Mouse (Mus musculus) liver, embryonic 15.5 days (tissue): Measurements from ENCODE around the gene Syne1. TPM values are rescaled to one million over a fixed set of nuclear protein-coding genes. Genes with fewer than 3 reads are reported as not detected.

ENCODE experiments used
- ATAC-seq: fragments of 200-750 bp; cut with Nextera tagmentation; 2 replicates; pipeline ENCODE4 v1.8.0; 2017; ENCODE audit warnings: moderate number of reproducible peaks, mild to moderate bottlenecking, moderate library complexity; ENCODE audit not compliant: insufficient read depth
- H3K27ac ChIP-seq: fragments of 300-500 bp; sonication (generic); replicated peaks from 2 replicates; pipeline ENCODE4 v1.5.1; 2015; ENCODE audit warnings: mild to moderate bottlenecking, inconsistent platforms
- H3K27me3 ChIP-seq: fragments of 300-500 bp; sonication (generic); 2 replicates; pipeline ENCODE4 v1.6.1; 2015; ENCODE audit warnings: mild to moderate bottlenecking, inconsistent platforms
- H3K36me3 ChIP-seq: fragments of 300-500 bp; sonication (generic); replicated peaks from 2 replicates; pipeline ENCODE4 v1.6.1; 2015; ENCODE audit warnings: moderate library complexity, mild to moderate bottlenecking, inconsistent platforms
- H3K4me1 ChIP-seq: fragments of 300-500 bp; sonication (generic); replicated peaks from 2 replicates; pipeline ENCODE4 v1.6.1; 2015; ENCODE audit warnings: inconsistent platforms
- H3K4me2 ChIP-seq: fragments of 300-500 bp; sonication (generic); 2 replicates; pipeline ENCODE4 v1.6.1; 2015; ENCODE audit warnings: moderate library complexity, mild to moderate bottlenecking, inconsistent platforms
- H3K4me3 ChIP-seq: fragments of 300-500 bp; sonication (generic); replicated peaks from 2 replicates; pipeline ENCODE4 v1.5.1; 2015; ENCODE audit warnings: mild to moderate bottlenecking, inconsistent platforms
- H3K9ac ChIP-seq: fragments of 300-500 bp; sonication (generic); 2 replicates; pipeline ENCODE4 v1.6.1; 2015; ENCODE audit warnings: moderate library complexity, mild to moderate bottlenecking, inconsistent platforms
- H3K9me3 ChIP-seq: fragments of 300-500 bp; sonication (generic); replicated peaks from 2 replicates; pipeline ENCODE4 v1.6.1; 2016; ENCODE audit warnings: inconsistent platforms
- WGBS: fragments of 180-500 bp; shearing (Covaris S2); methylation state at CpG from one replicate; pipeline ENCODE4 v1.1.7; 2015; ENCODE audit warnings: mixed read lengths; ENCODE audit not compliant: insufficient replicate concordance; 5-methylcytosine and 5-hydroxymethylcytosine counted together
- polyA plus RNA-seq: library from polyadenylated mRNA; unstranded; fragments of >200 nt; fragmentation: Nextera tagmentation; extraction: Ambion mirVana; gene quantifications from 2 replicates; pipeline ENCODE4 v1.2.1, GENCODE M21; 2015

Syne1 gene
- polyA plus RNA-seq, 1 experiment from 2014 or later, result 4.4 TPM

DNA sequence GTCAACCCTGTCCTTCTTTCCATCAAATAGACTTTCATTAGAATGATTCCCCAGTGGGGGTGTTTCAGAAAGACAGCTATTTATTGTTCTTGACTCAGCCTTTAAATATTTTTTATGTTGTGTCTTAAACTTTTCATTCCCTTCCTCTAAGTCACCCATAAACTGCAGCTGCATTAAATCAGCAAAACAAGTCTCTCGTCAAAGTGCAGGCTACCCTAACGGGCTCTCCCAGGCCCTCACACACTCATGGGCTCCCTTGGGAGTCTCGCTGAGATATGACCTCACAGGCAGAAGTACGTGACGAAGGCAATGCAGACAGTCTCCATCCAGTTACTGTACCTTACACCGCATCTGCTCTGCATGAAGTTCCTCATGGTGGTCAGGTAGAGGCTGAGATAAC lies 465.0 kb downstream of the Syne1 start:
- Histone ChIP-seq H3K27ac (no peak overlapping the region), H3K27me3 (no peaks in the 10 kb centered on the region), H3K36me3 (peaks cover 3% of the 10 kb centered on the region), H3K9me3 (no peaks in the 10 kb centered on the region), H3K4me2 (no peak overlapping the region), H3K4me1 (no peaks in the 10 kb centered on the region), H3K9ac (no peak overlapping the region), H3K4me3 (no peak overlapping the region)
- WGBS, result 75% methylated on average over 6 of the region's 6 CpGs
- no peak for ATAC-seq

DNA sequence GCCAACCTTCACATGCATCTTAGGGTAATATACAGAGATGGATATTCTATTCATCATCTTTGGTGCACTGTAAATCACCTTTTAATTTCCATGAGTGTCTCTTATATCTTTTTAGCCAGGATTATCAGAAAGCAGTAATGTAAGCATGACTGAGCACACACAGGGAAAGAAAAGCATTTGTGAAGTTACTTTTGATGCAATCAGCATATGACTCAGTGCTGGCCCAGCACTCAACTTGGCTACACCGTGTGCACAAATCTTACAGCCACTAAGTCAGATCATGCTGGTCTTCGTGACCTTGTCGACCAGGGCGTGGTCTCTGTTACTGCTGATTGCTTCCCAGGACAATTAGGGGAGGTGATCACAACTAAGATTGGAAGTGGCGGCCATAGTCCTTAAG lies 465.5 kb downstream of the Syne1 start:
- 68% methylated on average over 5 of the region's 5 CpGs for WGBS
- H3K9ac ChIP-seq, result no peak overlapping the region
- H3K9me3 ChIP-seq, result no peaks in the 10 kb centered on the region
- ATAC-seq, result no peak
- H3K4me3 ChIP-seq, result no peak overlapping the region
- H3K36me3 ChIP-seq, result peaks cover 3% of the 10 kb centered on the region
- H3K4me1 ChIP-seq, result no peaks in the 10 kb centered on the region
- no peak overlapping the region for H3K27ac ChIP-seq
- no peaks in the 10 kb centered on the region for H3K27me3 ChIP-seq
- H3K4me2 ChIP-seq, result no peak overlapping the region

DNA sequence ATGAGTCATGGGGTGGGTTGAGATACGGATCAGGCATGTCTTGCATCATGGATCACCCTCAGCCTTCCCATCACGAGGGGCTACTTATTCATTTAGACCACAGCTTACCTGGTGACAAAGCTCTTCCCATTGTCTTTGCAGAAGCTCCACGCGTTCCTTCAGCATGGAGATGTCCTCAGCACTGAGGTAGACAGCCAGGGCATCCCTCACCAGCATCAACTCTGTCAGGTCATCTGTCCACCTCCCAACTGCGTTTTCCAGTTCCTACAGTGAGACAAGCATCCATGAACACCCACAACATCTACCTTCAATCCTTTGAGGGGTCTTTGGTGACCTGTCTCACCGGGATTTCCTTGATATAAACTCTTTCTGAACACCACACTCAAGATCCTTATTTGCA lies 467.6 kb downstream of the Syne1 start:
- ATAC-seq, result no peak
- 67% methylated on average over 6 of the region's 6 CpGs for WGBS
- Histone ChIP-seq H3K9me3 (no peaks in the 10 kb centered on the region), H3K4me3 (no peak overlapping the region), H3K9ac (no peak overlapping the region), H3K27me3 (no peaks in the 10 kb centered on the region), H3K4me2 (no peak overlapping the region), H3K36me3 (peaks cover 7% of the 10 kb centered on the region), H3K4me1 (no peaks in the 10 kb centered on the region), H3K27ac (no peak overlapping the region)

DNA sequence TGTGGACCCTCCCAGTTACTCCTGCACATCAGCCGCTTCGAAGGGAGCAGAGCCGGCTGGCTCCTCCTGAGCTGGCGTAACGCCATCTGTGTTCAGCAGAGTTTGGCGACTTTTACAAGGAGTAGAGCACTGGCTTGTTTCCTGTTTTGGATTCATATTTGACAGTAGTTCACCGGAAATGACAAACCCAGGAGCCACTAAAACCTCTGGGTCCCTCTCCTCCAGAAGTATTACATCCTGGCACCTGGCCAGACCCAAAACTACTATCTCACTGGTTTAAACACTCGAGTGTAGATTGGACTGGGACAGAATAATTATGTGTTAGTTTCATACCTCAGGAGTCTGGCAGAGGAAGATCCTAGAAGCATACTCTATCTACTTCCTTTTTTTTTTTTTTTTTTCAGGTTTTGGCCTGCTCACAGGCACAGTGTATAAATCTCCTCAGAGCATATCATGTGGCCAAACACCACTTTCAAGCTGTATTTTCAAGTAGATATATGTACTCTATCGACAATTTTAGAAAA lies 471.3 kb downstream of the Syne1 start:
- no peak overlapping the region for H3K4me3 ChIP-seq
- no peak for ATAC-seq
- no peaks in the 10 kb centered on the region for H3K27me3 ChIP-seq
- 48% methylated on average over 9 of the region's 9 CpGs for WGBS
- peaks cover 7% of the 10 kb centered on the region; the same call in 1 of the 2 replicates for H3K36me3 ChIP-seq
- no peak overlapping the region for H3K27ac ChIP-seq
- H3K9ac ChIP-seq, result no peak overlapping the region
- no peaks in the 10 kb centered on the region for H3K9me3 ChIP-seq
- H3K4me2 ChIP-seq, result no peak overlapping the region
- no peaks in the 10 kb centered on the region for H3K4me1 ChIP-seq

DNA sequence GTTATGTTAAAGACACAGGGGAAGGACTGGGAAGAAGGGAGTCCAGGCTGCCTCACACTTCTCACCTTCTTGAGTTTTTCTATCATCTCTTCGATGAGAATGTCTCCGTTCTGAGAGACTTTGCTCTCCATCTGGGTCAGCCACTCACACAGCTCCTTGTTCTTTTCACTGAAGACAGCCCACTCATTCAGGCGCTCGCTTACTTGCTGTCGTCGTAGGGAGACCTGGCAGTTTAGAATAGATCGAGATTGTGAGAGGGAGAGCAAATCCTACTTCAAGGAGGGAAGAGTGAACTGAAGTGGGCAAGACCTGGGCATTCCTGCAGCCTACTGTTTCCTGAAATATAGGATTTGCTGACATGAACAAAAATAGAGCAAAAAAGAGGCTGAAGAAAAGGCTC lies 475.6 kb downstream of the Syne1 start:
- no peak overlapping the region for H3K4me2 ChIP-seq
- H3K36me3 ChIP-seq, result 0 out of 2 replicates have a peak, but pooled peaks cover 22% of the 10 kb centered on the region
- 82% methylated on average over 7 of the region's 7 CpGs for WGBS
- H3K9me3 ChIP-seq, result no peaks in the 10 kb centered on the region
- H3K9ac ChIP-seq, result no peak overlapping the region
- H3K4me1 ChIP-seq, result no peaks in the 10 kb centered on the region
- no peak overlapping the region for H3K27ac ChIP-seq
- ATAC-seq, result no peak
- no peak overlapping the region for H3K4me3 ChIP-seq
- H3K27me3 ChIP-seq, result no peaks in the 10 kb centered on the region

DNA sequence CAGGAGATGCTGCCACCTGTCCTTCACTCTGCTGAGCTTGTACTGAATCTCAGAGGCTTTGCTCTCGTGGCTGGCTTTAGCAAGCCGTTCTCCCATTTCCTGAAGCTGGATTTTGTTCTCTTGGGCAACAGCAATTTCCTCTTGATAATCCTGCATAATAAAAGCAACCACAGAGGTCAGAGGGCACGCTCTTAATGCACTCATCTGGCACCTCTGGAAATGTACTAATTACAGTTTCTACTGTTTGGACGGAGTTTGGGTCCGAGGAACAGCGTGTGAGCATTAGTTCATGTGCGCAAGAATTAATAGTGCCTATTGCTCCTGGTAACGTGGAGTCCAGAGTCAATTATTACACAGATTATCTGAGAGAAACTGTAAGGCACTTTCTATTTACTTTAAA lies 479.2 kb downstream of the Syne1 start:
- Histone ChIP-seq H3K9ac (no peak overlapping the region), H3K9me3 (no peaks in the 10 kb centered on the region), H3K36me3 (0 out of 2 replicates have a peak, but pooled peaks cover 22% of the 10 kb centered on the region), H3K4me1 (no peaks in the 10 kb centered on the region), H3K27me3 (no peaks in the 10 kb centered on the region), H3K27ac (no peak overlapping the region), H3K4me3 (no peak overlapping the region), H3K4me2 (no peak overlapping the region)
- WGBS, result 66% methylated on average over 8 of the region's 8 CpGs
- ATAC-seq, result no peak

DNA sequence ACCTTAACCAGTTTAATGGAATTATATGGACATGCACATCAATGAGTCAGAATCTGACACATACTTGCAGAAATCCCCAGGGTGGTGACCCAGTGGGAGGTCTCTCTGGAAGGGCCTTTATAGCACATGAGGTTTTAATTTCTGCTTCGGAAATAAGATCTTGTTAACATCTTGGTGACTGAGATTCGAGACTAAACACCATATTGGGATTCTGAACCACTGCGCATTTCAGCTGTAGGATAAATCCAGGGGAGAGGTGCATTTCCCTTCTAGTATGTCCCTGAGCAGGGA lies 480.4 kb downstream of the Syne1 start:
- no peak for ATAC-seq
- 64% methylated on average over 3 of the region's 3 CpGs for WGBS

DNA sequence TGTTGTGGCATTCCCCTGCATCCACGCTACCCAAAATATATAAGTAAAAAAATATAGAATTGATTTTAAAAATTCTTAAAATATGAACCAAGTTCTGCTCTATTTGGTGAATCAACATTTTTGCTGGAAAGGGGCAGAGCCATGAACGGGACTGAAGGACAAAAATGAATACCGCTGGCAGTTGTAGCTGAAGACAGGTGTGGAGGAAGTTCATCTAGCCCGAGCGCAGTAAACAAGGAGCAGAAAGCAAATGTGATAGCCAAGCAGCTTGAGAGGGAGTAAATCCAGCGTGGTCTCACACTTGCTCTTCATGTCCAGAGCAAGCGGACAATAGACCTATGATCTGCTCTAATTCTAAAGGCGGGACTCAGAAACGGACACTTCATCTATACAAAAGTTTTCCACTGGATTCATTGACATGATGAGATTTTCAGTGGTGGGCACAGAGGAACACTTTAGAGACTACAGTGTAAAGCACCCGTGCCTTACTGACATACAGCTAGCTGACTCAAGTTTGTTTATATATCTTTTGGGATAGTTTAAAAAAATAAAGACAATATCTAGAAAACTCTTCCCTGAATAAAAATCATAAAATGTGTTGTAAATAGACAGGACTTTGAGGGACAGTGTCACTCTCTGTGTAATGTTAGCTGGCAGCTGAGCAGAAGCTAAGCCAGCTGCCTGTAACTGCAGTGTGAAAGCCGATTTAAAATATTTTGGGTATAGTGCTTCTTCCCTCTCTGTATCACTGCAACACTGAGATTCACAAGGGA lies 480.9 kb downstream of the Syne1 start:
- Histone ChIP-seq H3K4me2 (no peak overlapping the region), H3K27me3 (no peaks in the 10 kb centered on the region), H3K4me3 (no peak overlapping the region), H3K9me3 (no peaks in the 10 kb centered on the region), H3K36me3 (0 out of 2 replicates have a peak, but pooled peaks cover 24% of the 10 kb centered on the region), H3K9ac (no peak overlapping the region), H3K27ac (no peak overlapping the region), H3K4me1 (no peaks in the 10 kb centered on the region)
- WGBS, result 76% methylated on average over 11 of the region's 11 CpGs
- ATAC-seq, result no peak

More for the DNA sequence above, 480.4 kb downstream of the Syne1 start:
- 0 out of 2 replicates have a peak, but pooled peaks cover 26% of the 10 kb centered on the region for H3K36me3 ChIP-seq
- no peak overlapping the region for H3K9ac ChIP-seq
- no peak overlapping the region for H3K4me3 ChIP-seq
- no peak overlapping the region for H3K27ac ChIP-seq
- no peaks in the 10 kb centered on the region for H3K9me3 ChIP-seq
- H3K4me2 ChIP-seq, result no peak overlapping the region
- no peaks in the 10 kb centered on the region for H3K27me3 ChIP-seq
- no peaks in the 10 kb centered on the region for H3K4me1 ChIP-seq

DNA sequence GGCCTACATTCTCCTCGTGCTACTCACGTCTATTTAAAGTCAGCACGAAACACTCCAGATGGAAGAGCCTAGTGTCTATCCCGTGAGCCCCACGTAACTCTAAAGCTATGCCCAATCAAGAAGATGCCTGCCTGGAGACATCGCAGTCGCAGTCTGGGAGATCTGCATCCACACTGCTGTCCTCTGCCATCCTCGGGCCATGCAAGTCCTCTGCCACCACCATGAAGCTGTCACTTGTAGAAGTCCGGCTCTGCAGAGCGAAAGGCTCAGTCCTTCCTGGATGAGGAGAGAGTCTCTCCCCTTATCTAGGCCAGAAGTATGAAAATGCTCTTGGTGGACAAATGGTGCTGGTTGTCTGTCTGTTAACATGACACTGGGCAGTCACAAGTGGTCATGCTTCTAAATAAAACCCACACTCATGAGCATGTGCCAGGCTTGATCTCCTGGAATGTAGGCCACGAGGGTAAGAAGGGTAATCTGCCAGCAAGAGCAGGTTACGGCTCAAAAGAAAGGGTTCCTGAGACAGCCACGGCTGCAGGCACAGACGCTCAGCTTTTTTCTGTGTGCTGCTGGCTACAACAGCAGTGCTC lies 482.5 kb downstream of the Syne1 start, which contains the start of gene Gm10097:
Gene Gm10097, plus strand, starts transcription at position 517 of the 590 bp plus-strand sequence.
- H3K4me2 ChIP-seq, result no peak within 1 kb of the TSS
- no peaks in the 10 kb centered on the region for H3K9me3 ChIP-seq
- WGBS, result 73% methylated on average over 14 of the region's 14 CpGs
- no peak for ATAC-seq
- H3K4me3 ChIP-seq, result no peak within 1 kb of the TSS
- no peak within 1 kb of the TSS for H3K27ac ChIP-seq
- 0 out of 2 replicates have a peak, but pooled peaks cover 21% of the 10 kb centered on the region for H3K36me3 ChIP-seq
- H3K4me1 ChIP-seq, result no peaks in the 10 kb centered on the region
- H3K27me3 ChIP-seq, result no peaks in the 10 kb centered on the region
- H3K9ac ChIP-seq, result no peak within 1 kb of the TSS

DNA sequence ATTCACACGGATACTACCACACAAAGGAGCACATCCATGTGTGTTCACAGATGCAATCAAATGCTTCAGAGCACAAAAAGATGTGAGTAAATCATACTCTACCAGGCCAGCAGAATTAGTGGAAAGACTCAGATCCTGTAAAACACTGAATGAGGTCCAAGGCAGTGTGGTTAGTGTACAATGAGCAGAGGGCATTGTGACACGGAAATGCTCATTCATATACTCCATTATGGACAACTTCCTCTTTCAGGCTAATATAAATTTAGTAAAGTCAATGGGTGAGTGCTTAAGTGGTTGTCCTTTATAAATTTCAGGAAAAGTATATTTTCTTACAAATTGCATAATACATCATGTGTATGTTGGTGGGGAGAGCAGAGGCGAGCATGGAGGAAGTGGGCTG lies 484.2 kb downstream of the Syne1 start:
- ATAC-seq, result no peak
- no peak overlapping the region for H3K4me3 ChIP-seq
- H3K9me3 ChIP-seq, result no peaks in the 10 kb centered on the region
- no peaks in the 10 kb centered on the region for H3K27me3 ChIP-seq
- no peak overlapping the region for H3K4me2 ChIP-seq
- no peaks in the 10 kb centered on the region for H3K4me1 ChIP-seq
- WGBS, result 65% methylated on average over 3 of the region's 3 CpGs
- no peak overlapping the region for H3K27ac ChIP-seq
- 0 out of 2 replicates have a peak, but pooled peaks cover 17% of the 10 kb centered on the region for H3K36me3 ChIP-seq
- no peak overlapping the region for H3K9ac ChIP-seq

DNA sequence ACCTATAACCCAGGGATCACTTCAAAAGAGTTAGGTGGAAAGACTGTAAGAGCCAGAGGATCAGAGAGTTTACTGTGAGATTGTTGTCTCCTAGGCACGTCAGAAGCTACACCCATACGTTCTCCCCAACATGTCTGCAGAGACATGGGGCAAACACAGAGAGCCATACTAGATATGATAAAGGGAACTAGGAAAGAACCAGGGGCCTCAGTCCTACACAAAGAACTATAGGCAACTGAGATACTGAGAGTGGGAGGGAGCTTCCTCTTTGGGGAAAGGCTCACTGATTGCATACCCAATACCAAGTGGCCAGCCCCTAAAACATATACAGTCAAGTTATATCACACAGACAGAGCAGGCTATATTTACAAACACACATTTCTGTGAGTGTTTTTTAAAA lies 491.3 kb downstream of the Syne1 start:
- no peaks in the 10 kb centered on the region for H3K4me1 ChIP-seq
- no peaks in the 10 kb centered on the region for H3K9me3 ChIP-seq
- no peaks in the 10 kb centered on the region for H3K27me3 ChIP-seq
- no peak for ATAC-seq
- no peak overlapping the region for H3K4me3 ChIP-seq
- no peak overlapping the region for H3K4me2 ChIP-seq
- 0 out of 2 replicates have a peak, but pooled peaks cover 17% of the 10 kb centered on the region for H3K36me3 ChIP-seq
- WGBS, result 23% methylated on average over 2 of the region's 2 CpGs
- H3K27ac ChIP-seq, result no peak overlapping the region
- H3K9ac ChIP-seq, result no peak overlapping the region
